Mouse (Mus musculus) retina, postnatal 7 days (tissue): ENCODE results near the gene Fzd2.
"Not testable (repeated sequence)": the region's sequence is repeated elsewhere in the genome, so short reads cannot be mapped to it uniquely, and the experiment has no call there.

Experiments
- DNase-seq: peaks from one replicate; pipeline ENCODE4 v3.0.0-alpha.2; 2012; ENCODE audit warnings: low read depth, low spot score

The Fzd2 gene

GRCm38 (mm10) chr11:102581281-102582015 lies 22.7 kb upstream of the Fzd2 start:
- no peak for DNase-seq

DNA sequence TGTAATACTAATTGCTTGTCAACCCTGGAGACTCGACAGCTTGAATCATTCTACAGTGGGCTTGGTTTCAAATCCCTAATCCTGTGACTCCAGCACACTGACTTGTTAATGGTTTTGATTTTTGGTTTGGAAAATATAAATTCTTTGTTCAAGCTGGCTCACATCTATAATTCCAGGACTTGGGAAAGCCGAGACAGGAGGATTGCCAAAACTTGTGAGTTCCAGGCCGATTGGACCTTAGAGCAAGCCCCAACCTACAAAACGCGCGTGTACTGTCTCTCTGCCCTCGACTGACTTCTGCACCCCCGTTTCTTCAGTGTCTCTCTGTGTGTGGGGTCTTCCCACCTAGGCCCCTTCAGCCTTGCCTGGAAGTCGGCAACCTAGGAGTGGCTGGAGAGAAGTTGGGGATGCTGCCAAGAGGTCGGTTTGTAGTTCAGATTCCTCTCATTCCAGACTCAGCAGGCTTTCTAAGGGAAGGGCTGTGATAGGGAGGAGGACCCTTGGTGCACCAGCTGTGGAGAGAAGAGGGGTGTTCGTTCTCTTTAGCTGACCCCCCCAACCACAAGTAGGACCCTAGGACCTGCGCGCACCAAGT lies 22.1 kb upstream of the Fzd2 start:
- DNase-seq, result no peak

GRCm38 (mm10) chr11:102582736-102583135 lies 21.5 kb upstream of the Fzd2 start:
- no peak for DNase-seq

DNA sequence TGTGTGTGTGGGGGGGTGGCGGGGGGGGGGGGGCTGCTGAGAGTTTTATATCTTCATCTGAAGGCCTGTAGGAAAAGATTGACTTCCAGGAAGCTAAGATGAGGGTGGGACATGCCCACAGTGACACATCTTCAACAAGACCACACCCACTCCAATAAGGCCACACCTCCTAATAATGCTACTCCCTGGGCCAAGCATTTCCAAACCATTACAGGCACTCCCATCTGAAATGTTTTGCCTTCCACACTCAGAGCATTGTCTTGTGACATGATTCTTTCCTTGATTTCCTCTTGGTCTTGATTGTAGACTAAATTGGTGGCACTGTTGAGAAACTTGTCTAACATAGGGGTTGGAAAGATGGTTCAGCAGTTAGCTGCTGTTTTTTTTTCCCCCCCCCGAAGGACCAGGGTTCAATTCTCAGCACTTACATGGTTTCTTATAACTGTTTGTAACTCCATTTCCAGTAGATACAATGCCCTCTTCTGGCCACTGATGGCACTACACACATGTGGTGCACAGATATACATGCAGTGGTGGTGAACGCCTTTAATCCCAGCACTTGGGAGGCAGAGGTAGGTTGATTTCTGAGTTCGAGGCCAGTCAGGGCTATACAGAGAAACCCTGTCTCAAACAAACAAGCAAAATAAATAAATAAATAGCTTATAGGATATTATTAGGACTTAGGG lies 17.6 kb upstream of the Fzd2 start:
- DNase-seq, result no peak

- no peak for DNase-seq
Measured at GRCm38 (mm10) chr11:102587554-102587953, 16.6 kb upstream of the Fzd2 start.

DNA sequence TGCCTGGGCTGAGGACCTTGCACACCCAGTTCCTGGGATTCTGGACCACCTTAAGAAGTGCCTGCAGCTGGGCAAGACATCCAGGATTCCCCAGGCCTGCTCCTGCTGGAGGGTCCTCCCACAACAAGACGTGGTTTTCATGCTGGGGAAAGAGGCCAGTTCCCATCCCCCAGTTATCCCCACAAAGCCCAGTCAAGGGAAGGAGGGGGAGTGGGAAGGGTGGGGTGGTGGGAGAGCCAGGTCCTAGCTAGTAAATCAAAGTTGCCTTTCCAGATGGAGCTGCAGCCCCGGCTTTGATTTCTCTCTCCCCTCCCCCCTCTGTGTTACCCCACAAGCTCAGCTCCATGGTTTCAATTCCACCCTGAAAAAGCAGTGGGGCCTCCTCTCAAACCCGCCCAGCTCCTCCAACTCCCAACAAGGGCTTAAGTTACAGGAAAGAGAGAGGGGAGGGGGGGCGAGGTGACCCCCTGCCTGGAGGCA lies 8.8 kb upstream of the Fzd2 start:
- DNase-seq, result no peak

DNA sequence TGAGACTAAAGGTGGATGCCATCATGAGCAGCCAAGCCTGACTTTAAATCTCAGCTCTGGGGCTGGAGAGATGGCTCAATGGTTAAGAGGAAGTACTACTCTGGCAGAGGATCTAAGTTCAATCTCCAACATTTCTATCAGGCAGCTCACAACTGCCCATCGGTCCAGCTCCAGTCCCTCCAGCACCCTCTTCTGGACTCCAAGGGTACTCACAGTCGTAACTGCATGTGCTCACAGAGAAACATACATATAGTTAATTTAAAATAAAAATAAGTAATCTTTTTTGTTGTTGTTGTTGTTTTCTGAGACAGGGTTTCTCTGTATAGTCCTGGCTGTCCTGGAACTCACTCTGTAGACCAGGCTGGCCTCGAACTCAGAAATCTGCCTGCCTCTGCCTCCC lies 4.3 kb upstream of the Fzd2 start:
- no peak for DNase-seq

- DNase-seq, result no peak
Measured at GRCm38 (mm10) chr11:102602816-102603495, 1.2 kb upstream of the Fzd2 start.

GRCm38 (mm10) chr11:102603496-102603850 lies 723 bp upstream of the Fzd2 start:
- no peak for DNase-seq

DNA sequence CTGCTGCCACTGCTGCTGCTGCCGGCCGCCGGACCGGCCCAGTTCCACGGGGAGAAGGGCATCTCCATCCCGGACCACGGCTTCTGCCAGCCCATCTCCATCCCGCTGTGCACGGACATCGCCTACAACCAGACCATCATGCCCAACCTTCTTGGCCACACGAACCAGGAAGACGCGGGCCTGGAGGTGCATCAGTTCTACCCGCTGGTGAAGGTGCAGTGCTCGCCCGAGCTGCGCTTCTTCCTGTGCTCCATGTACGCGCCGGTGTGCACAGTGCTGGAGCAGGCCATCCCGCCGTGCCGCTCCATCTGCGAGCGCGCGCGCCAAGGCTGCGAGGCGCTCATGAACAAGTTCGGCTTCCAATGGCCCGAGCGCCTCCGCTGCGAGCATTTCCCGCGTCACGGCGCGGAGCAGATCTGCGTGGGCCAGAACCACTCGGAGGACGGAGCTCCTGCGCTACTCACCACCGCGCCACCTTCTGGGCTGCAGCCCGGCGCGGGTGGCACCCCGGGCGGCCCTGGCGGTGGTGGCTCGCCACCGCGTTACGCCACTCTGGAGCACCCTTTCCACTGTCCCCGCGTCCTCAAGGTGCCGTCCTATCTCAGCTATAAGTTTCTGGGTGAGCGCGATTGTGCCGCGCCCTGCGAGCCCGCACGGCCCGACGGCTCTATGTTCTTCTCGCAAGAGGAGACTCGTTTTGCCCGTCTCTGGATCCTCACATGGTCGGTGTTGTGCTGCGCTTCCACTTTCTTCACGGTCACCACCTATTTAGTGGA lies 769 bp downstream of the Fzd2 start:
- no peak for DNase-seq

DNA sequence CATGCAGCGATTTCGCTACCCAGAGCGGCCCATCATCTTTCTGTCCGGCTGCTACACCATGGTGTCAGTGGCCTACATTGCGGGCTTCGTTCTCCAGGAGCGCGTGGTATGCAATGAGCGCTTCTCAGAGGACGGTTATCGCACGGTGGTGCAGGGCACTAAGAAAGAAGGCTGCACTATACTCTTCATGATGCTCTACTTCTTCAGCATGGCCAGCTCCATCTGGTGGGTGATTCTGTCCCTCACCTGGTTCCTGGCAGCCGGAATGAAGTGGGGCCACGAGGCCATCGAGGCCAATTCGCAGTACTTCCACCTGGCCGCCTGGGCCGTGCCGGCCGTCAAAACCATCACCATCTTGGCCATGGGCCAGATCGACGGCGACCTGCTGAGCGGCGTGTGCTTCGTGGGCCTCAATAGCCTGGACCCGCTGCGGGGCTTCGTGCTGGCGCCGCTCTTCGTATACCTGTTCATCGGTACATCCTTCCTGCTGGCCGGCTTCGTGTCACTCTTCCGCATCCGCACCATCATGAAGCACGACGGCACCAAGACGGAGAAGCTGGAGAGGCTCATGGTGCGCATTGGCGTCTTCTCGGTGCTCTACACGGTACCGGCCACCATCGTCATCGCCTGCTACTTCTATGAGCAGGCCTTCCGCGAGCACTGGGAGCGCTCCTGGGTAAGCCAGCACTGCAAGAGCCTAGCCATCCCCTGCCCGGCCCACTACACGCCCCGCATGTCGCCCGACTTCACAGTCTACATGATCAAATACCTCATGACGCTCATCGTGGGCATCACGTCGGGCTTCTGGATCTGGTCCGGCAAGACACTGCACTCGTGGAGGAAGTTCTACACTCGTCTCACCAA lies 1.6 kb downstream of the Fzd2 start:
- no peak for DNase-seq

DNA sequence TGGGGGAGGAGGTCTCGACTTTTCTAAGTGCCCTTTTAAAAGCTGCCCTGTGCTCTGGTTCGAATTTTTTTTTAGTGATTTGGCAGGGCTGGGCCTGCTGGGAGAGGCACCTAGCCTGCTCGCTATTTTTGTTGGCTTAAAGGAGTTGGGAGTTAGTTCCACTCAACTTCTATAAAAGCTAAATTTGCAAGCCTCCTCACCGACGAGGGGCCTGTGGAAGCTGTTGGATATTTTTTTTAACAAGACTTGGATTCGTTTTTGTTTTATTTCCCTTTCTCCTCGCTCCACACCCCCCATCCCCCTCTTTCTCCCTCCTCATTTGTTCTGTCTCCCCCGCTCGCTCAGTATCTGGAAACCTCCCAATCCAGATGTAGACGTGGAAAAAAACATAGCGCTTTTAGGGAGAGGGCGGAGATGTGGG lies 2.6 kb downstream of the Fzd2 start:
- no peak for DNase-seq

- not testable (repeated sequence) for DNase-seq
Measured at GRCm38 (mm10) chr11:102607201-102607600, 3.0 kb downstream of the Fzd2 start.

GRCm38 (mm10) chr11:102607686-102608548 lies 3.7 kb downstream of the Fzd2 start:
- no peak for DNase-seq

DNA sequence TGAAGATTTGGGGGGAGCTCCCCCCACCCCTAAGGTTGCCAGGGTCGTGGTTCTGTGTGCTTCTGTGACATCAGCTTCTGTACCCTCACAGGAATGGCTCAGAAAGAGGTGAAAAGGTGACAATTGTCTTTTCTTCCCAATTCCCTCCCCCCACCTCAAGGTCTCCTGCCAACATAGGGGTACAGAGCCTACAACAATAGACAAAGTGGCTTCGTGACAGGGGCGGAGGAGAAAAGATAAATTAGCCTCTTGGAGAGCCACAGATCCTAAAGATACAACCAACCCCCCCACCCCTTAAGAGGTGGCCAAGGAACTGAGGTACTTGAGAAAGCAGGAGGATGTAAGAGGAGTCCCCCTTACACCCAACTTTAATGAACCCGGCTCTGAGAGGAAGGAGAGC lies 4.5 kb downstream of the Fzd2 start:
- DNase-seq, result no peak

- DNase-seq, result no peak
Measured at GRCm38 (mm10) chr11:102609483-102609882, 5.3 kb downstream of the Fzd2 start.

DNA sequence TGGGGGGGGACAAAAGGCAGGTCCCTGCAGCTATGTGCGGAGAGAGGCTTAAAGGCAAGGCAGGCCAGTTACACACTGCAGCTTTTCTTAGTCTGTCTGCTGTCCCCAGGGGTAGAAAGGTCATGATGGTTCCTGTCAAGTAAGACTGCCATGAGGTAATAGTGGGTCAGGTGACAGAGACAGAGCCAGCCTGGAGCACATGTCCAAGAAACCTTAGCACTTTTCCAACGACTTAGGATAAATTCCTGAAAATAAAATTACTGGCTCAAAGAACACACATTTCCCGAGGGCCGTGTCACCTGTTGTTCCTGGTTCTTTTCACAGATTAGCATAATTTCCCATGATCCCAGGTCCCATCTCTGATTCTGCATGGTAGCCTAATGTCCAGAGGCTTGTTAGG lies 6.1 kb downstream of the Fzd2 start:
- no peak for DNase-seq

DNA sequence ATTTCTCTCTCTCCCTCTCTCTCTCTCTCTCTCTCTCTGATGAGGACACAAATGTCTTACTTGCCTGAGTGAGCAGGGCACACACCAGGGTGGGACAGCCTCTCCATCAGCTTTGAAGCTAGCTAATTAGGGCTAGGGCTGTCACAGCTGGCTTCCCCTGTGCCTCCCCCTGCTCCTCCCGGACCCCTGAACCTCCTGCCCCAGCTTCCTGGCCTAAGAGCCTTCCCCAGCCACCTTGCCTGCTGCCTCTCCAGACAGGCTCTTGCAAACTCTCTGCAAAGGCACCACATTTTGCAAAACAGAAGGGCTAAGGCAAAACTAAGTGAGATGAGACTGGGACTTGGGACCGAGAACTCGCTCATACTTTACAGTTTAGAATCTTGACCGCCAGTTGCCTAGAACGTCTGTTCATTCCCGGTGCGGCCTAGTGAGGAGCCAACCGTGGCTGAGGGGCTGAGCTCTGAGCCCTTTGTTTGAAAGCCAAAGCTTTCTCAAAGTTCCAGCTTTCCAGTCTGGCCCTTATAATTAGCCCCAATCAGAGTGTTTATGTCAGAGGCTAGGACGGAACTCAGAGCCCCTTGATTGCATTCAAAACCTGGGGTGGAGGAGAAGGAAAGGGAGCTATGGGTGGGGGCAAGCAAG lies 6.6 kb downstream of the Fzd2 start:
- no peak for DNase-seq

DNA sequence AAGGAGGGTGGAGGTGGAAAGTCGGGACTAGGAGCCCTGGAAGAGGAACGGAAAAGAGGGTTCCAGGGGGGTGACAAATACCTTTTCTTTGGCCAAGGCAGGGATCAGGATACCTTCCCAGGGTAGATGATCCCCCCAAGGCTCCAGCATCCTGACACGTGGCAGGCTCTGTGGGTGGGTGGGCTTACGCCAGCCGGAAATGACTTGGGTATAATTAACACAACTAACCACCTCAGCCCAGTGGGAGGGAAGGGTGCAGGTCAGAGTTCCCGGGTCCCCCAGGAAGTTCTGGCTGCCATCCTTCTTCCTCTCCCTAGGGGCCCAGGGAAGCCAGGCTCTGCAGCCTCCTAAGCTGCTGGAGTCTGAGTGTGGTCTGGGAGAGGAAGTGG lies 7.1 kb downstream of the Fzd2 start:
- DNase-seq, result no peak
